Mouse (Mus musculus) gastrocnemius, postnatal 4 days (tissue): ENCODE data around the gene Lzts2. TPM values are rescaled to one million over a fixed set of nuclear protein-coding genes. Genes with fewer than 3 reads are reported as not detected.

Experiments
- DNase-seq, 2 experiments: peaks; one replicate each; pipeline ENCODE4 v3.0.0; 2021 to 2022; ENCODE audit warnings: low spot score in 2 of 2, mixed read lengths in 2 of 2
- total RNA-seq, 2 experiments: library from RNA; stranded (reverse); gene quantifications; 2 replicates each; pipeline ENCODE4 v1.2.3; 2021

Lzts2 gene
- total RNA-seq, 2 experiments from 2014 or later: 58.5 to 59.4 TPM

- DNase-seq: no peak
These were observed 61.9 kb downstream of the Lzts2 start for GRCm38 (mm10) chr19:45076036-45076575.

Other genes with a start within 250 kb of the Lzts2 start
- gene Slf2, start 83.3 kb upstream of the Lzts2 start, total RNA-seq: 10 to 100 TPM; 46.8 to 52.4 TPM
- gene Sema4g, start 25.3 kb upstream of the Lzts2 start, total RNA-seq: 1 to 10 TPM; 2.5 to 3.4 TPM
- 10 to 100 TPM; 14.6 to 14.9 TPM for gene Twnk, start 8.8 kb upstream of the Lzts2 start, total RNA-seq
- 10 to 100 TPM; 34.8 to 37.5 TPM for gene Mrpl43, start 8.0 kb upstream of the Lzts2 start, total RNA-seq
- gene Pdzd7, start 31.3 kb downstream of the Lzts2 start, total RNA-seq: 1 to 10 TPM; 1.2 to 2.0 TPM
- 10 to 100 TPM; 24.1 to 25.2 TPM for gene Sfxn3, start 33.1 kb downstream of the Lzts2 start, total RNA-seq
- 1 to 10 TPM; 8.0 to 8.9 TPM for gene Kazald1, start 60.8 kb downstream of the Lzts2 start, total RNA-seq
- under 1 TPM in 1 of 2 experiments, not detected in 1; 0.31 TPM for gene Tlx1, start 136.3 kb downstream of the Lzts2 start, total RNA-seq
- 10 to 100 TPM; 24.2 to 26.0 TPM for gene Lbx1, start 221.4 kb downstream of the Lzts2 start, total RNA-seq